Mouse (Mus musculus) neural tube, embryonic 11.5 days (tissue): ENCODE measurements at regions not wholly inside any gene's neighbourhood (a gene's known extent, or its start where the extent isn't known, plus 50 kb on each side); places are given as distances from the start of the nearest gene placed in this dataset.

Source experiments
- ATAC-seq: fragments of 200-750 bp; cut with Nextera tagmentation; 2 replicates; pipeline ENCODE4 v1.8.0; 2017; ENCODE audit warnings: moderate number of reproducible peaks, mild to moderate bottlenecking, moderate TSS enrichment, moderate library complexity; ENCODE audit not compliant: insufficient read depth, low FRiP score, low TSS enrichment
- DNase-seq: peaks from one replicate; pipeline ENCODE4 v3.0.0-alpha.2; 2015; ENCODE audit warnings: low spot score
- H3K27ac ChIP-seq: fragments of 300-500 bp; sonication (generic); 2 replicates; pipeline ENCODE4 v1.5.1; 2014; ENCODE audit warnings: low read depth, mild to moderate bottlenecking, low read length
- H3K27me3 ChIP-seq: fragments of 300-500 bp; sonication (generic); 2 replicates; pipeline ENCODE4 v1.6.1; 2014; ENCODE audit warnings: mild to moderate bottlenecking, low read length, mixed read lengths; ENCODE audit not compliant: control insufficient read depth, insufficient read depth
- H3K36me3 ChIP-seq: fragments of 300-500 bp; sonication (generic); 2 replicates; pipeline ENCODE4 v1.6.1; 2014; ENCODE audit warnings: mild to moderate bottlenecking, low read length, moderate library complexity, mixed read lengths; ENCODE audit not compliant: control insufficient read depth, insufficient read depth
- H3K4me1 ChIP-seq: fragments of 300-500 bp; sonication (generic); 2 replicates; pipeline ENCODE4 v1.6.1; 2014; ENCODE audit warnings: low read length, mixed read lengths; ENCODE audit not compliant: control insufficient read depth, insufficient read depth
- H3K4me2 ChIP-seq: fragments of 300-500 bp; sonication (generic); 2 replicates; pipeline ENCODE4 v1.6.1; 2014; ENCODE audit warnings: low read depth, mild to moderate bottlenecking, moderate library complexity
- H3K4me3 ChIP-seq: fragments of 300-500 bp; sonication (generic); 2 replicates; pipeline ENCODE4 v1.5.1; 2014; ENCODE audit warnings: low read depth, low read length
- H3K9ac ChIP-seq: fragments of 300-500 bp; sonication (generic); 2 replicates; pipeline ENCODE4 v1.6.1; 2014; ENCODE audit warnings: mild to moderate bottlenecking, low read length
- H3K9me3 ChIP-seq: fragments of 300-500 bp; sonication (generic); 2 replicates; pipeline ENCODE4 v1.6.1; 2016; ENCODE audit warnings: low read length; ENCODE audit not compliant: control insufficient read depth
- WGBS: fragments of 180-500 bp; shearing (Covaris S2); extraction: QIAGEN DNeasy Blood & Tissue Kit; methylation state at CpG from one replicate; pipeline ENCODE4 v1.1.7; 2014; 5-methylcytosine and 5-hydroxymethylcytosine counted together

- no peak for ATAC-seq
- DNase-seq, result no peak
- Histone ChIP-seq H3K27me3 (no peaks in the 10 kb centered on the region), H3K36me3 (no peaks in the 10 kb centered on the region), H3K27ac (no peak overlapping the region), H3K4me1 (no peaks in the 10 kb centered on the region), H3K9ac (no peak overlapping the region), H3K9me3 (no peaks in the 10 kb centered on the region), H3K4me2 (no peak overlapping the region), H3K4me3 (no peak overlapping the region)
- 65% methylated on average over 2 of the region's 2 CpGs for WGBS
Observed at GRCm38 (mm10) chr3:39900207-39900606, 630.9 kb upstream of the Intu start.

- Histone ChIP-seq H3K4me2 (no peak overlapping the region), H3K4me3 (no peak overlapping the region), H3K9me3 (no peaks in the 10 kb centered on the region), H3K27ac (no peak overlapping the region), H3K27me3 (no peaks in the 10 kb centered on the region), H3K9ac (no peak overlapping the region), H3K4me1 (no peaks in the 10 kb centered on the region), H3K36me3 (no peaks in the 10 kb centered on the region)
- ATAC-seq (no peak), DNase-seq (no peak)
- WGBS, result 75% methylated on average over 3 of the region's 3 CpGs
Observed at GRCm38 (mm10) chr3:39904377-39904776, 626.7 kb upstream of the Intu start.

GRCm38 (mm10) chr3:39908676-39909362 is 622.3 kb upstream of the Intu start:
- H3K27me3 ChIP-seq, result no peaks in the 10 kb centered on the region
- WGBS, result 86% methylated on average over 4 of the region's 4 CpGs
- no peaks in the 10 kb centered on the region for H3K36me3 ChIP-seq

GRCm38 (mm10) chr3:39909642-39910041 is 621.4 kb upstream of the Intu start:
- 84% methylated on average over 1 of the region's 1 CpGs for WGBS
- Histone ChIP-seq H3K4me3 (no peak overlapping the region), H3K9me3 (no peaks in the 10 kb centered on the region), H3K4me2 (no peak overlapping the region), H3K36me3 (no peaks in the 10 kb centered on the region), H3K4me1 (no peaks in the 10 kb centered on the region), H3K9ac (no peak overlapping the region), H3K27ac (no peak overlapping the region), H3K27me3 (no peaks in the 10 kb centered on the region)
- ATAC-seq, result no peak
- DNase-seq, result no peak

More at GRCm38 (mm10) chr3:39908676-39909362, 622.3 kb upstream of the Intu start:
- Histone ChIP-seq H3K4me2 (no peak overlapping the region), H3K27ac (no peak overlapping the region), H3K9ac (no peak overlapping the region), H3K9me3 (no peaks in the 10 kb centered on the region), H3K4me1 (no peaks in the 10 kb centered on the region), H3K4me3 (no peak overlapping the region)
- ATAC-seq (no peak), DNase-seq (no peak)

GRCm38 (mm10) chr3:39918601-39919000 is 612.5 kb upstream of the Intu start:
- H3K4me1 ChIP-seq, result no peaks in the 10 kb centered on the region
- H3K27me3 ChIP-seq, result no peaks in the 10 kb centered on the region
- no peaks in the 10 kb centered on the region for H3K9me3 ChIP-seq
- H3K9ac ChIP-seq, result no peak overlapping the region
- DNase-seq (no peak), ATAC-seq (no peak)
- H3K4me2 ChIP-seq, result no peak overlapping the region
- H3K36me3 ChIP-seq, result no peaks in the 10 kb centered on the region
- H3K27ac ChIP-seq, result no peak overlapping the region
- no peak overlapping the region for H3K4me3 ChIP-seq
- WGBS, result 90% methylated on average over 2 of the region's 2 CpGs

GRCm38 (mm10) chr3:39925436-39925835 is 605.6 kb upstream of the Intu start:
- Histone ChIP-seq H3K27me3 (no peaks in the 10 kb centered on the region), H3K36me3 (no peaks in the 10 kb centered on the region), H3K4me3 (no peak overlapping the region), H3K9me3 (no peaks in the 10 kb centered on the region), H3K4me1 (no peaks in the 10 kb centered on the region), H3K9ac (no peak overlapping the region), H3K4me2 (no peak overlapping the region), H3K27ac (no peak overlapping the region)
- ATAC-seq, result no peak
- 79% methylated on average over 3 of the region's 3 CpGs for WGBS
- no peak for DNase-seq

GRCm38 (mm10) chr3:39928421-39928820 is 602.7 kb upstream of the Intu start:
- Histone ChIP-seq H3K4me3 (no peak overlapping the region), H3K9ac (no peak overlapping the region), H3K4me2 (no peak overlapping the region), H3K27ac (no peak overlapping the region), H3K27me3 (no peaks in the 10 kb centered on the region), H3K9me3 (no peaks in the 10 kb centered on the region), H3K4me1 (no peaks in the 10 kb centered on the region), H3K36me3 (no peaks in the 10 kb centered on the region)
- no peak for ATAC-seq
- no peak for DNase-seq
- 94% methylated on average over 2 of the region's 2 CpGs for WGBS

GRCm38 (mm10) chr3:39933372-39933771 is 597.7 kb upstream of the Intu start:
- Histone ChIP-seq H3K27me3 (no peaks in the 10 kb centered on the region), H3K4me3 (no peak overlapping the region), H3K4me2 (no peak overlapping the region), H3K36me3 (no peaks in the 10 kb centered on the region), H3K27ac (no peak overlapping the region), H3K4me1 (no peaks in the 10 kb centered on the region), H3K9ac (no peak overlapping the region), H3K9me3 (no peaks in the 10 kb centered on the region)
- ATAC-seq (no peak), DNase-seq (no peak)
- WGBS, result 92% methylated on average over 3 of the region's 3 CpGs

- Histone ChIP-seq H3K27ac (no peak overlapping the region), H3K4me2 (no peak overlapping the region), H3K4me1 (no peaks in the 10 kb centered on the region), H3K9ac (no peak overlapping the region), H3K9me3 (no peaks in the 10 kb centered on the region), H3K36me3 (no peaks in the 10 kb centered on the region), H3K27me3 (no peaks in the 10 kb centered on the region), H3K4me3 (no peak overlapping the region)
- DNase-seq, result no peak
- no peak for ATAC-seq
- WGBS, result 91% methylated on average over 3 of the region's 3 CpGs
Observed at GRCm38 (mm10) chr3:39937719-39938278, 593.3 kb upstream of the Intu start.
